8 mouse cellular contexts compared by ENCODE assay signal in the genomic region with DNA sequence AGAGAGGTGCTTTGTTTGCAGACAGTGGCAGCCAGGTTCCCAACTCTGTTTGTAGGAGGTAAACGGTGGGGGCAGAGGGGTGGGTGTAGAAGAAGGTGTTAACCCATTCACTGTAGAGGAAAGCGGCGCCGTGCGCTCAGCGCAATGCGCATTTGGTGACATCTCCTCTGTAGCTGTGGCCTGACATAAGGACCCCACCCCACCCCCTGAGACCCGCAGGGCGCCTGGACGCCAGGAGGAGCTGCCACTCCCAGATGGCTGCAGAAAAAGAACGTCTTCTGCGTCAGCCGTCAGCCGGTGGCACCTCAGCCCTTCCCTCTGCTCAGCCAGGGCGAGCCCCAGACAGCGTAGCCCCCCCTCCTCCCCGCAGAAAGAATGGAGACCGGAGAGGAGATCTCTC. TPM values are rescaled to one million over a fixed set of nuclear protein-coding genes. Genes with fewer than 3 reads are reported as not detected.
DNase-seq lines count a peak whose midpoint lies in the region; ATAC-seq lines count a peak whose summit lies in the region.

No protein-coding gene starts in this region.

- no peak overlapping the region for H3K27ac ChIP-seq in forebrain, embryonic 13.5 days
- H3K27ac ChIP-seq in hindbrain, embryonic 12.5 days: no peak overlapping the region

- H3K27me3 ChIP-seq in forebrain, embryonic 13.5 days: peaks cover 3% of the 10 kb centered on the region; the same call in 1 of the 2 replicates
- H3K27me3 ChIP-seq in hindbrain, embryonic 12.5 days: no peaks in the 10 kb centered on the region; the same call in 1 of the 2 replicates

- 0 out of 2 replicates have a peak, but pooled peaks cover 4% of the 10 kb centered on the region for H3K36me3 ChIP-seq in forebrain, embryonic 13.5 days (ENCODE audit: poor library complexity, severe bottlenecking)
- no peaks in the 10 kb centered on the region for H3K36me3 ChIP-seq in hindbrain, embryonic 12.5 days

- peak overlapping the region; percentile 71 for H3K4me2 ChIP-seq in forebrain, embryonic 13.5 days
- H3K4me2 ChIP-seq in hindbrain, embryonic 12.5 days (replicated peaks): peak overlapping the region; percentile 69

- peak overlapping the region; percentile 35 for H3K4me3 ChIP-seq in forebrain, embryonic 13.5 days
- peak overlapping the region; percentile 34 for H3K4me3 ChIP-seq in hindbrain, embryonic 12.5 days

- peak; percentile 77 for ATAC-seq in forebrain, embryonic 13.5 days
- peak; percentile 61 for ATAC-seq in hindbrain, embryonic 12.5 days (ENCODE audit: low FRiP score)

- peaks cover 32% of the 10 kb centered on the region for H3K4me1 ChIP-seq in forebrain, embryonic 13.5 days
- H3K4me1 ChIP-seq in hindbrain, embryonic 12.5 days: peaks cover 20% of the 10 kb centered on the region

- no peaks in the 10 kb centered on the region for H3K9me3 ChIP-seq in forebrain, embryonic 13.5 days (replicated peaks)
- no peaks in the 10 kb centered on the region for H3K9me3 ChIP-seq in hindbrain, embryonic 12.5 days (replicated peaks)

- peak overlapping the region; percentile 58 for H3K9ac ChIP-seq in forebrain, embryonic 13.5 days
- peak overlapping the region; percentile 51 for H3K9ac ChIP-seq in hindbrain, embryonic 12.5 days

- DNase-seq in gastrocnemius, adult 18-20 months (ENCODE audit: low spot score): peak; percentile 41
- DNase-seq in gastrocnemius, postnatal 36 days: no peak
- DNase-seq in lung, postnatal 36 days: peak; percentile 49
- DNase-seq in left cerebral cortex, adult 11 months (ENCODE audit: low spot score): no peak
- no peak for DNase-seq in right cerebral cortex, adult 18-20 months
- DNase-seq in testis, postnatal 10 days (ENCODE audit: low spot score): no peak

- intact Hi-C loops in gastrocnemius, postnatal 36 days (cut with DNase I): no loop called here

- under 1% methylated on average over 17 of the region's 18 CpGs for WGBS in forebrain, embryonic 13.5 days
- 2% methylated on average over 14 of the region's 18 CpGs for WGBS in hindbrain, embryonic 12.5 days

RNA-seq across cellular contexts. Expression of a gene that starts 18.5 kb away (rescaled TPM):
- total RNA-seq in gastrocnemius, adult 18-20 months (2021): 10 to 100 TPM in 1 of 2 experiments, 1 to 10 TPM in 1; 7.7 to 14.0 TPM
- 10 to 100 TPM in 1 of 2 experiments, 1 to 10 TPM in 1; 8.3 to 12.0 TPM for total RNA-seq in gastrocnemius, postnatal 36 days (2021)
- polyA plus RNA-seq in forebrain, embryonic 13.5 days (2015; fragmentation: Nextera tagmentation; extraction: Ambion mirVana): 91.6 and 97.8 TPM in 2 replicates
- polyA plus RNA-seq in hindbrain, embryonic 12.5 days (2016; fragmentation: Nextera tagmentation; extraction: Ambion mirVana): 82.8 and 85.0 TPM in 2 replicates

Comparison
In these comparisons a context has a peak if more than half of its experiments do, and no peak if none do; other contexts are left out.
1. DNase-seq: peak in gastrocnemius, adult 18-20 months (single experiment) and lung, postnatal 36 days (single experiment); none in gastrocnemius, postnatal 36 days (0 of 2), left cerebral cortex, adult 11 months (single experiment), right cerebral cortex, adult 18-20 months (single experiment) and testis, postnatal 10 days (single experiment).